Mouse (Mus musculus): ENCODE results near the gene Yars. TPM values are rescaled to one million over a fixed set of nuclear protein-coding genes. Genes with fewer than 3 reads are reported as not detected.

The Yars gene
- polyA plus RNA-seq, 1 experiment from 2014 or later = 80.0 TPM

GRCm38 (mm10) chr4:129242761-129243160 lies 53.2 kb downstream of the Yars start:
- Histone ChIP-seq H3K9me3 (replicated peaks; ENCODE audit: control insufficient read depth, low read length) (no peaks in the 10 kb centered on the region), H3K27me3 (ENCODE audit: control insufficient read depth, insufficient read depth, low read length) (no peaks in the 10 kb centered on the region), H3K4me1 (ENCODE audit: control insufficient read depth, insufficient read depth, low read length) (peaks cover 45% of the 10 kb centered on the region), H3K27ac (ENCODE audit: low read length) (peak overlapping the region; percentile 64), H3K4me2 (ENCODE audit: low read depth, low read length) (no peak overlapping the region), H3K36me3 (ENCODE audit: control insufficient read depth, insufficient read depth, low read length) (no peaks in the 10 kb centered on the region), H3K9ac (ENCODE audit: low read length) (0 out of 2 replicates have a peak overlapping the region, but pooled peaks have one; percentile 19), H3K4me3 (replicated peaks; ENCODE audit: low read length) (no peak overlapping the region)
- no peak for ATAC-seq (ENCODE audit: insufficient read depth, low FRiP score)
- WGBS = 51% methylated on average over 4 of the region's 4 CpGs

- Histone ChIP-seq H3K36me3 (ENCODE audit: control insufficient read depth, insufficient read depth, low read length) (no peaks in the 10 kb centered on the region), H3K27me3 (ENCODE audit: control insufficient read depth, insufficient read depth, low read length) (no peaks in the 10 kb centered on the region), H3K4me3 (replicated peaks; ENCODE audit: low read length) (no peak overlapping the region), H3K9me3 (replicated peaks; ENCODE audit: control insufficient read depth, low read length) (no peaks in the 10 kb centered on the region), H3K27ac (ENCODE audit: low read length) (peak overlapping the region; percentile 78), H3K4me1 (ENCODE audit: control insufficient read depth, insufficient read depth, low read length) (peaks cover 30% of the 10 kb centered on the region), H3K9ac (ENCODE audit: low read length) (peak overlapping the region; percentile 45; the same call in 1 of the 2 replicates), H3K4me2 (ENCODE audit: low read depth, low read length) (peak overlapping the region; percentile 93)
- ATAC-seq (ENCODE audit: insufficient read depth, low FRiP score) = 0 out of 2 replicates have a peak, but pooled peaks have one; percentile 18
- WGBS = 31% methylated on average over 4 of the region's 4 CpGs
These were observed 55.2 kb downstream of the Yars start for GRCm38 (mm10) chr4:129244802-129245201.

- Histone ChIP-seq H3K4me2 (ENCODE audit: low read depth, low read length) (peak overlapping the region; percentile 93), H3K27me3 (ENCODE audit: control insufficient read depth, insufficient read depth, low read length) (no peaks in the 10 kb centered on the region), H3K27ac (ENCODE audit: low read length) (peak overlapping the region; percentile 68), H3K9ac (ENCODE audit: low read length) (peak overlapping the region; percentile 93), H3K36me3 (ENCODE audit: control insufficient read depth, insufficient read depth, low read length) (no peaks in the 10 kb centered on the region), H3K4me1 (ENCODE audit: control insufficient read depth, insufficient read depth, low read length) (peaks cover 34% of the 10 kb centered on the region), H3K9me3 (replicated peaks; ENCODE audit: control insufficient read depth, low read length) (no peaks in the 10 kb centered on the region), H3K4me3 (replicated peaks; ENCODE audit: low read length) (peak overlapping the region; percentile 74)
- no peak for ATAC-seq (ENCODE audit: insufficient read depth, low FRiP score)
- WGBS = 39% methylated on average over 15 of the region's 15 CpGs
These were observed 57.1 kb downstream of the Yars start for GRCm38 (mm10) chr4:129246360-129247301.

GRCm38 (mm10) chr4:129247381-129248242 lies 58.1 kb downstream of the Yars start:
- ATAC-seq (ENCODE audit: insufficient read depth, low FRiP score) = 0 out of 2 replicates have a peak, but pooled peaks have one; percentile 10
- H3K27me3 ChIP-seq (ENCODE audit: control insufficient read depth, insufficient read depth, low read length) = no peaks in the 10 kb centered on the region
- no peaks in the 10 kb centered on the region for H3K9me3 ChIP-seq (replicated peaks; ENCODE audit: control insufficient read depth, low read length)
- H3K9ac ChIP-seq (ENCODE audit: low read length) = peak overlapping the region; percentile 93
- 9% methylated on average over 24 of the region's 24 CpGs for WGBS
- H3K36me3 ChIP-seq (ENCODE audit: control insufficient read depth, insufficient read depth, low read length) = no peaks in the 10 kb centered on the region
- H3K4me3 ChIP-seq (replicated peaks; ENCODE audit: low read length) = peak overlapping the region; percentile 74
- H3K4me2 ChIP-seq (ENCODE audit: low read depth, low read length) = peak overlapping the region; percentile 93
- peaks cover 28% of the 10 kb centered on the region for H3K4me1 ChIP-seq (ENCODE audit: control insufficient read depth, insufficient read depth, low read length)
- peak overlapping the region; percentile 94 for H3K27ac ChIP-seq (ENCODE audit: low read length)

GRCm38 (mm10) chr4:129248243-129248767 lies 58.7 kb downstream of the Yars start:
- 2% methylated on average over 51 of the region's 74 CpGs for WGBS
- no peaks in the 10 kb centered on the region for H3K36me3 ChIP-seq (ENCODE audit: control insufficient read depth, insufficient read depth, low read length)
- H3K27ac ChIP-seq (ENCODE audit: low read length) = peak overlapping the region; percentile 94
- no peak for ATAC-seq (ENCODE audit: insufficient read depth, low FRiP score)
- H3K4me1 ChIP-seq (ENCODE audit: control insufficient read depth, insufficient read depth, low read length) = peaks cover 25% of the 10 kb centered on the region
- H3K9me3 ChIP-seq (replicated peaks; ENCODE audit: control insufficient read depth, low read length) = no peaks in the 10 kb centered on the region
- H3K4me3 ChIP-seq (replicated peaks; ENCODE audit: low read length) = peak overlapping the region; percentile 74
- H3K27me3 ChIP-seq (ENCODE audit: control insufficient read depth, insufficient read depth, low read length) = no peaks in the 10 kb centered on the region
- H3K9ac ChIP-seq (ENCODE audit: low read length) = peak overlapping the region; percentile 93
- H3K4me2 ChIP-seq (ENCODE audit: low read depth, low read length) = peak overlapping the region; percentile 93

- Histone ChIP-seq H3K27me3 (ENCODE audit: control insufficient read depth, insufficient read depth, low read length) (no peaks in the 10 kb centered on the region), H3K27ac (ENCODE audit: low read length) (peak overlapping the region; percentile 94; the same call in 1 of the 2 replicates), H3K4me3 (replicated peaks; ENCODE audit: low read length) (no peak overlapping the region), H3K4me2 (ENCODE audit: low read depth, low read length) (no peak overlapping the region), H3K9ac (ENCODE audit: low read length) (no peak overlapping the region; the same call in 1 of the 2 replicates), H3K36me3 (ENCODE audit: control insufficient read depth, insufficient read depth, low read length) (no peaks in the 10 kb centered on the region), H3K9me3 (replicated peaks; ENCODE audit: control insufficient read depth, low read length) (no peaks in the 10 kb centered on the region), H3K4me1 (ENCODE audit: control insufficient read depth, insufficient read depth, low read length) (peaks cover 25% of the 10 kb centered on the region)
- no peak for ATAC-seq (ENCODE audit: insufficient read depth, low FRiP score)
- WGBS = 55% methylated on average over 7 of the region's 7 CpGs
These were observed 59.7 kb downstream of the Yars start for GRCm38 (mm10) chr4:129249288-129249687.

GRCm38 (mm10) chr4:129250759-129251481 lies 61.4 kb downstream of the Yars start:
- Histone ChIP-seq H3K27me3 (ENCODE audit: control insufficient read depth, insufficient read depth, low read length) (no peaks in the 10 kb centered on the region), H3K4me3 (replicated peaks; ENCODE audit: low read length) (peak overlapping the region; percentile 9; the same call in 1 of the 2 replicates), H3K4me1 (ENCODE audit: control insufficient read depth, insufficient read depth, low read length) (peaks cover 21% of the 10 kb centered on the region), H3K36me3 (ENCODE audit: control insufficient read depth, insufficient read depth, low read length) (no peaks in the 10 kb centered on the region), H3K9me3 (replicated peaks; ENCODE audit: control insufficient read depth, low read length) (no peaks in the 10 kb centered on the region), H3K4me2 (ENCODE audit: low read depth, low read length) (peak overlapping the region; percentile 45), H3K9ac (ENCODE audit: low read length) (peak overlapping the region; percentile 60), H3K27ac (ENCODE audit: low read length) (peak overlapping the region; percentile 96)
- WGBS = 35% methylated on average over 15 of the region's 15 CpGs
- peak; percentile 81 for ATAC-seq (ENCODE audit: insufficient read depth, low FRiP score)

- WGBS = 9% methylated on average over 15 of the region's 15 CpGs
- Histone ChIP-seq H3K9me3 (replicated peaks; ENCODE audit: control insufficient read depth, low read length) (no peaks in the 10 kb centered on the region), H3K36me3 (ENCODE audit: control insufficient read depth, insufficient read depth, low read length) (no peaks in the 10 kb centered on the region), H3K9ac (ENCODE audit: low read length) (peak overlapping the region; percentile 60), H3K4me3 (replicated peaks; ENCODE audit: low read length) (peak overlapping the region; percentile 9; the same call in 1 of the 2 replicates), H3K4me1 (ENCODE audit: control insufficient read depth, insufficient read depth, low read length) (peaks cover 24% of the 10 kb centered on the region), H3K27ac (ENCODE audit: low read length) (peak overlapping the region; percentile 96), H3K4me2 (ENCODE audit: low read depth, low read length) (peak overlapping the region; percentile 45), H3K27me3 (ENCODE audit: control insufficient read depth, insufficient read depth, low read length) (no peaks in the 10 kb centered on the region)
- peak; percentile 41; the same call in 1 of the 2 replicates for ATAC-seq (ENCODE audit: insufficient read depth, low FRiP score)
These were observed 62.0 kb downstream of the Yars start for GRCm38 (mm10) chr4:129251482-129252125.

Data from stomach, embryonic 16.5 days (tissue).